Mouse (Mus musculus) forebrain, embryonic 13.5 days (tissue): ENCODE measurements at regions not wholly inside any gene's neighbourhood (a gene's known extent, or its start where the extent isn't known, plus 50 kb on each side); places are given as distances from the start of the nearest gene placed in this dataset.
A peak's percentile ranks its signal among the peaks of the same experiment; 100 is the strongest.

Experiments
- ATAC-seq: fragments of 200-750 bp; cut with Nextera tagmentation; 2 replicates; pipeline ENCODE4 v1.8.0; 2017
- H3K27ac ChIP-seq: fragments of 300-500 bp; sonication (generic); 2 replicates; pipeline ENCODE4 v1.5.1; 2015; ENCODE audit warnings: inconsistent platforms, mild to moderate bottlenecking, moderate library complexity
- H3K27me3 ChIP-seq: fragments of 300-500 bp; sonication (generic); 2 replicates; pipeline ENCODE4 v1.6.1; 2015; ENCODE audit warnings: mild to moderate bottlenecking, inconsistent platforms
- H3K36me3 ChIP-seq: fragments of 300-500 bp; sonication (generic); 2 replicates; pipeline ENCODE4 v1.6.1; 2015; ENCODE audit warnings: mild to moderate bottlenecking, inconsistent platforms; ENCODE audit not compliant: poor library complexity, severe bottlenecking
- H3K4me1 ChIP-seq: fragments of 300-500 bp; sonication (generic); 2 replicates; pipeline ENCODE4 v1.6.1; 2015; ENCODE audit warnings: inconsistent platforms
- H3K4me2 ChIP-seq: fragments of 300-500 bp; sonication (generic); 2 replicates; pipeline ENCODE4 v1.6.1; 2015; ENCODE audit warnings: inconsistent platforms, mild to moderate bottlenecking, moderate library complexity
- H3K4me3 ChIP-seq: fragments of 300-500 bp; sonication (generic); 2 replicates; pipeline ENCODE4 v1.5.1; 2015; ENCODE audit warnings: mild to moderate bottlenecking, inconsistent platforms
- H3K9ac ChIP-seq: fragments of 300-500 bp; sonication (generic); 2 replicates; pipeline ENCODE4 v1.6.1; 2015; ENCODE audit warnings: mild to moderate bottlenecking, inconsistent platforms
- H3K9me3 ChIP-seq: fragments of 300-500 bp; sonication (generic); replicated peaks from 2 replicates; pipeline ENCODE4 v1.6.1; 2016; ENCODE audit warnings: inconsistent platforms
- WGBS: fragments of 180-500 bp; shearing (Covaris S2); methylation state at CpG from one replicate; pipeline ENCODE4 v1.1.7; 2015; 5-methylcytosine and 5-hydroxymethylcytosine counted together

DNA sequence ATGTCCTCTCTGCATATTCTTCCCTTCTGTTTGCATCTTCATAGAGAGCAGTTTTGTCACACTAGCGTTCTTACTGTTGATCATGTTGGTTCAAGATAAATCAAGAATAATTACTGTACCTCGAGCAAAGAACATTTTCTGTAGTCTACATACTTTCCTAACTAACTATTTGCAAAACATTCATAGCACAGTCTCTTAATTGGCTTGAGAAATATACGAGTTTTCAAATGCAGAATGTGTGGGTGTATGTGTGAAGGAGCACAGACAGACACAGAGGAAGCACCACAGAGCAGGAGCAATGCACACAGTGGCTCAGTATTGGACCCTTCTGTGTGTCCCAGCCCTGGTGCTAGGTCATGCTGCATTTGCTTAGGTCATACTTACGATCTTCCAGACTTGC is 322.7 kb upstream of the 4931417E11Rik start:
- Histone ChIP-seq H3K9ac (no peak overlapping the region), H3K4me3 (no peak overlapping the region), H3K9me3 (no peaks in the 10 kb centered on the region), H3K36me3 (no peaks in the 10 kb centered on the region), H3K4me2 (no peak overlapping the region), H3K4me1 (no peaks in the 10 kb centered on the region), H3K27ac (no peak overlapping the region), H3K27me3 (no peaks in the 10 kb centered on the region)
- peak; percentile 48; the same call in 1 of the 2 replicates for ATAC-seq
- 57% methylated on average over 4 of the region's 4 CpGs for WGBS

GRCm38 (mm10) chr6:73756207-73756815 is 286.8 kb upstream of the 4931417E11Rik start:
- Histone ChIP-seq H3K4me3 (no peak overlapping the region), H3K9ac (no peak overlapping the region), H3K36me3 (no peaks in the 10 kb centered on the region), H3K9me3 (no peaks in the 10 kb centered on the region), H3K4me2 (no peak overlapping the region), H3K27ac (no peak overlapping the region), H3K4me1 (no peaks in the 10 kb centered on the region), H3K27me3 (no peaks in the 10 kb centered on the region)
- 91% methylated on average over 3 of the region's 3 CpGs for WGBS
- no peak for ATAC-seq
